Mouse (Mus musculus) ES-E14 (cell line): ENCODE data around the gene Pde7b. TPM values are rescaled to one million over a fixed set of nuclear protein-coding genes. Genes with fewer than 3 reads are reported as not detected.

Source experiments
- DNase-seq: peaks from one replicate; pipeline ENCODE4 v3.0.0-alpha.2; 2013; ENCODE audit warnings: low read depth, low spot score
- H3K27ac ChIP-seq: 2 replicates; pipeline ENCODE4 v1.5.1; 2012; ENCODE audit warnings: low read depth, mild to moderate bottlenecking, low read length, moderate library complexity, mixed read lengths; ENCODE audit not compliant: poor library complexity, insufficient read depth, severe bottlenecking
- H3K36me3 ChIP-seq: 2 replicates; pipeline ENCODE4 v1.6.1; 2012; ENCODE audit warnings: mild to moderate bottlenecking, low read length, moderate library complexity, mixed read lengths; ENCODE audit not compliant: control insufficient read depth, poor library complexity, insufficient read depth, severe bottlenecking
- H3K4me1 ChIP-seq, 2 experiments: fragments of 150-350 bp in 1 of 2; sonication (generic) in 1 of 2; 2 replicates each; pipeline ENCODE4 v1.6.1; 2012; ENCODE audit warnings: low read length in 2 of 2, mild to moderate bottlenecking in 1 of 2, mixed read lengths in 1 of 2; ENCODE audit not compliant: control insufficient read depth in 2 of 2, insufficient read depth in 2 of 2, poor library complexity in 1 of 2
- H3K4me3 ChIP-seq, 2 experiments: fragments of 150-350 bp in 1 of 2; sonication (generic) in 1 of 2; 2 replicates each; pipeline ENCODE4 v1.5.1; 2012; ENCODE audit warnings: low read length in 2 of 2, low read depth in 1 of 2, mild to moderate bottlenecking in 1 of 2, mixed read lengths in 1 of 2; ENCODE audit not compliant: insufficient read depth in 1 of 2, poor library complexity in 1 of 2, severe bottlenecking in 1 of 2
- H3K9ac ChIP-seq: 2 replicates; pipeline ENCODE4 v1.6.1; 2012; ENCODE audit warnings: low read depth, mild to moderate bottlenecking, low read length, mixed read lengths; ENCODE audit not compliant: poor library complexity, insufficient read depth, severe bottlenecking
- H3K9me3 ChIP-seq: fragments of 150-350 bp; sonication (generic); 2 replicates; pipeline ENCODE4 v1.6.1; 2012; ENCODE audit warnings: low read depth, mild to moderate bottlenecking, low read length; ENCODE audit not compliant: control insufficient read depth, insufficient read depth
- CHD2 ChIP-seq: IDR thresholded peaks from 2 replicates; pipeline ENCODE4 v1.6.1; 2014; ENCODE audit warnings: mild to moderate bottlenecking, low read depth, low read length, inconsistent platforms
- HCFC1 ChIP-seq: IDR thresholded peaks from 2 replicates; pipeline ENCODE4 v1.6.1; 2012; ENCODE audit warnings: low read length, inconsistent platforms, borderline replicate concordance; ENCODE audit not compliant: insufficient read depth
- MAFK ChIP-seq: IDR thresholded peaks from 2 replicates; pipeline ENCODE4 v1.6.1; 2014; ENCODE audit warnings: mild to moderate bottlenecking, low read depth, low read length, inconsistent platforms; ENCODE audit not compliant: insufficient read depth
- ZC3H11A ChIP-seq: IDR thresholded peaks from 2 replicates; pipeline ENCODE4 v1.6.1; 2012; ENCODE audit warnings: low read depth, mild to moderate bottlenecking, inconsistent platforms, low read length, borderline replicate concordance
- ZNF384 ChIP-seq: IDR thresholded peaks from 2 replicates; pipeline ENCODE4 v1.6.1; 2012; ENCODE audit warnings: low read depth, low read length, inconsistent platforms
- in situ Hi-C, 2 experiments: fragments of 600-800 bp; cut with MboI; formaldehyde crosslinking; loops; one replicate each; pipeline ENCODE4 v1.15.1; 2025; ENCODE audit warnings: low sequenced_read_pairs in 2 of 2, inconsistent platforms in 1 of 2; ENCODE audit not compliant: unreplicated experiment in 2 of 2
- total RNA-seq: library from RNA; depleted of rRNA; stranded (reverse); fragments of 300-350 nt; gene quantifications from 2 replicates; pipeline ENCODE4 v1.2.3, GENCODE M21; 2012; rRNA removed

Gene Pde7b
- total RNA-seq = 0.13 TPM in 1 of 2 replicates, not detected in the other

DNA sequence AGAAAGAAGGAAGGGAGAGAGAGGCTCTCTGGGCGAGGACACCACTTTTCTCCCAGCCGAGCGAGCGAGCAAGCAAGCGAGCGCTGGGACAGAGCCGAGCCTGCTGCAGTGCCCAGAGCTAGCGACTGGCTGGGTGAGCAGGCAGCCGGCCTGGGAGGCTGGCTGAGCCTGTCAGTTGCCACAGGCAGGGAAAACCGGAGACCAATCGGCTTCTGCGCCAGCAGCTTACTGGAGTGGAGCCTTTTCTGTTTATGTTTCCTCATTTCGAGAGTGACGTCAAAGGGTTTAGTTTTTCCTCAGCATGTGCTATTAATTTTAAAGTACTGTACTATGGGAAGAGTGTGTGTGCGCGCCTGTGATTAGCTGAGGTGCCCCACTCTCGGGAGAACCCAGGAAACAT lies at the start of gene Pde7b:
Pde7b (minus strand) TSS at position 173 of the 400 bp plus-strand sequence.
- TF ChIP-seq HCFC1 (no peak), CHD2 (no peak), MAFK (no peak), ZC3H11A (no peak), ZNF384 (no peak)
- Histone ChIP-seq H3K36me3 (no peaks in the 10 kb centered on the region), H3K4me1 (no peaks in the 10 kb centered on the region), H3K9ac (no peak within 1 kb of the TSS), H3K27ac (no peak within 1 kb of the TSS), H3K4me3 (no peak within 1 kb of the TSS), H3K9me3 (no peaks in the 10 kb centered on the region)
- DNase-seq = no peak
- in situ Hi-C loops = no loop called here

DNA sequence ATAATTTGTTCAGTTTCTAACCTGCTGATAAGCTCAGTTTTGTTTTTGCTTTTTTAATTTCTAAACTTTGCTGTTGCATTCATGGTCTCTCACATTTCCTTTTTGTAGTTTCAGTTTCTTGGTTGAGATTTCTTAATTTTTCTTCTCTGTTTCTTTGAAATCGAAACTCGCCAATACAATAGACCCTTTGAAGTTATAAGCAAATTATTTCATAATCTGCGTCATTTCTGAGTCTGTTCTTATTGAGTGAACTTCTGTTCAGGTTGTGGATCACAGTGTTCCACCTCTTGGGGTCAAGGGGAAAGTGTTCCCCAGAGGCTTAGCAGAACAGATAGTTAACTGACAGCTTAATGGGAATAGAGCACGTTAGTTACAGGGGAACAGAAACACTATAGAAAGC lies 47.2 kb upstream of the Pde7b start:
- in situ Hi-C loops = no loop called here
- TF ChIP-seq MAFK (no peak), ZNF384 (no peak), HCFC1 (no peak), CHD2 (no peak), ZC3H11A (no peak)

DNA sequence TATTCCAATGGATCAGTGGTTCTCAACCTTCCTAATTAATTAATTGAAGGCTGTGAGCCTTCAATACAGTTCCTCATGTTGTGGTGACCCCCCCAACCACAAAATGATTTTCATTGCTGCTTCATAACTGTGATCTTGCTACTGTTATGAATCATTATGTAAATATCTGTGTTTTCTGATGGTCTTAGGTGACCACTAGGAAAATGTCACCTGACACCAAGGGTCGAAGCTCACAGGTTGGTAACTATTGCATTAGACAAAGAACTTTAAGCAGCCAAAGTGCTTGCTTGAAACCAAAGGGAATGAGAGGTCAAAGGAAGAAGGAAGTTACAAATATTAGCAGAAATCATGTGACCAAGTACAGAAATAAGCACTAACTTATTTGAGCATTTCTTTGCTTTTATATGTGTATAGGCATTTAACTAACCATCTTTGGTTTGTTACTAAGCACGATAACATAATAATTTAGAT lies 45.6 kb upstream of the Pde7b start:
- in situ Hi-C loops = no loop called here
- no peak overlapping the region for H3K9ac ChIP-seq
- H3K36me3 ChIP-seq = no peaks in the 10 kb centered on the region
- H3K27ac ChIP-seq = no peak overlapping the region
- no peak overlapping the region for H3K4me3 ChIP-seq
- no peaks in the 10 kb centered on the region for H3K9me3 ChIP-seq
- TF ChIP-seq CHD2 = no peak
- TF ChIP-seq ZC3H11A = no peak
- TF ChIP-seq HCFC1 = no peak
- no peak for TF ChIP-seq ZNF384
- no peak for TF ChIP-seq MAFK
- no peaks in the 10 kb centered on the region for H3K4me1 ChIP-seq
- DNase-seq = no peak

More for the DNA sequence above, 47.2 kb upstream of the Pde7b start:
- Histone ChIP-seq H3K9ac (no peak overlapping the region), H3K27ac (no peak overlapping the region), H3K4me1 (no peaks in the 10 kb centered on the region), H3K4me3 (no peak overlapping the region), H3K36me3 (no peaks in the 10 kb centered on the region), H3K9me3 (no peaks in the 10 kb centered on the region)
- DNase-seq = no peak

DNA sequence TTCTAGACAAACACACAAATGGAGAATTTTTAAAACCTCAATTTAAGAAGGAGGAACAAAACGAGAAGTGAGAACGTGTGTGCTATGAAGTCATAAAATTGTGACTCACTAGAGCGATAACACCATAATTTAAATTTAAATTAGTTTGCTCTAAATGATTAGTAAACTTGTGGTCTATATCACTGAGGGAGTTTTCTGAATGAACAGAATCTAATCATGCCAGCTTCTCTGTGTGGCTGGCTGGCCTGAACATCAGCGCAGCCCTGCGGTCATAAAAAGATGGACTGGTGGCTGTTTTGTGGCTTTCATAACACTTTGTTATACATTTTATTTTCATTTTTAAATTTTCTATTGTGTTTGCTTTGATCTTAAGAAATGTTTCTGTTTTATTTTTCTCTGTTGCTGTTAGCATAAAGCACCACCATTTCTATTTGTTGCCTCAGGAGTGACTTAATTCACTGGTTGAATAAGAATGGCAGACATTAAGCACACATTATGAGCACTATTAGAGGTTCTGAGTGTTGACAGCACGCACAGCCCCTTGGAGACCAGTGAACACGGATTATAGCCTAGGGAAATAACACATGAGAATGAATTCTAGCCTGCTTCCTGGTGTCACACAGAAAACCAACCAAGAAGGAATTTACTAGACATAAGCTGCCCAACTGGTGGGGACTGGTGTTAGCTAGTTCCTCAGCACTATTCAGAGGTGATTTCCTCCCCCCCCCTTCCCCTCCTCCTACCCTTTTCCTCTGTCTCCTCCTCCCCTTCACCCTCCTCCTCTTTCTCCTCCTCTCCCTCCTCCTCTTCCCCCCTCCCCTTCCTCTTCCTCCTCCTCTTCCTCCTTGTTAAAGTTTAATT lies 44.9 kb upstream of the Pde7b start:
- no peak overlapping the region for H3K9ac ChIP-seq
- no peaks in the 10 kb centered on the region for H3K36me3 ChIP-seq
- no peaks in the 10 kb centered on the region for H3K4me1 ChIP-seq
- in situ Hi-C loops = no loop called here
- DNase-seq = peak; percentile 37
- H3K27ac ChIP-seq = no peak overlapping the region
- H3K9me3 ChIP-seq = no peaks in the 10 kb centered on the region
- no peak for TF ChIP-seq ZC3H11A
- TF ChIP-seq HCFC1 = no peak
- TF ChIP-seq ZNF384 = no peak
- TF ChIP-seq CHD2 = no peak
- no peak for TF ChIP-seq MAFK
- H3K4me3 ChIP-seq = no peak overlapping the region

DNA sequence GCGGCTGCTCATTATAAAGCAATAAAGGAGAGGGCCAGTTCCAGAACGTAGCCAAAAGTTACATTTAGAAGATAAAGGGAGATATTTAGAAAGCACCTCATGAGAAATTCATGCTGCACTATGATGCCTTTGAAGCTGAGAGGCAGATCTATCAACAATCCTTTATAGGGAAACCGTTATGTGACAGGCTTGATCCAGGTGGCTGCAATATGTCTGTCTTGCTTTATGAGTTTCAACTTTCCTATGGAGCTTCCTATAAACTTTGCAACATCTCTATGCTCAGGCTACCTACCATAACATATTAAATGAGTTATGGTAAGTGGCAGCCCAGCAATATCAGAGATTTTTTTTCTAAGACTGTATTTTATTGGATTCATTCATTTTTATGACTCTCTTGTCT lies 39.5 kb upstream of the Pde7b start:
- in situ Hi-C loops = no loop called here
- H3K9me3 ChIP-seq = no peaks in the 10 kb centered on the region
- H3K36me3 ChIP-seq = no peaks in the 10 kb centered on the region
- no peak overlapping the region for H3K27ac ChIP-seq
- no peak overlapping the region for H3K4me3 ChIP-seq
- TF ChIP-seq HCFC1 = no peak
- TF ChIP-seq ZC3H11A = no peak
- no peak for TF ChIP-seq MAFK
- no peak for TF ChIP-seq CHD2
- no peak for TF ChIP-seq ZNF384
- DNase-seq = no peak
- no peak overlapping the region for H3K9ac ChIP-seq
- H3K4me1 ChIP-seq = no peaks in the 10 kb centered on the region
